Mouse (Mus musculus): ENCODE data around the gene Agbl4.

DNA sequence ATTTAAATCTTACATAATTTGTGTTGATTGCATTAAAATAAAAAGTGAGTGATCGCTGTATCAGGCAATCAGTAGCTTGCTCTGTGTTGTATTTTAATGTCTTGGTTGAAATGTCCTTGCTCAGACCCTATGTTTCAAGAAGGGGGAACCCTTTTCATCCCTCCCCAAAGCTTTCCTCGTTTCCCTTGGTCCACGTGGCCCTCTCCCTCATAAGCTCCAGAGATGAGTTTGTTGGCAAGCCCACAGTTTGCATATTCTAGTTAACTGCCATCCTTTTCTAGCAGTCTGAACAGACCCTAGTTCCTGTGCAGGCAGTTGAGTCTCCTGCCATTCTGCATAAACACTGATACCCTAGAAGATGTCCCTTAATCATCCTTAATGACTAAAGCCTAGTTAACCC, 1050.5 kb downstream of the Agbl4 start:
- TF ChIP-seq CTCF (IDR thresholded peaks at IDR 0.05; ENCODE audit: control insufficient read depth, insufficient read depth, insufficient read length) (no peak), MAX (IDR thresholded peaks at IDR 0.05) (no peak), MYOG (IDR thresholded peaks at IDR 0.05; ENCODE audit: control insufficient read depth, extremely low read depth, insufficient read length) (no peak), MYOD1 (IDR thresholded peaks at IDR 0.05; ENCODE audit: control insufficient read depth, insufficient read length, low read depth) (no peak)

Measured in C2C12 (cell line).